Mouse (Mus musculus): ENCODE measurements around the gene Copz2.
A peak's percentile ranks its signal among the peaks of the same experiment; 100 is the strongest.
"Not testable (repeated sequence)": the region's sequence is repeated elsewhere in the genome, so short reads cannot be mapped to it uniquely, and the experiment has no call there.

Copz2 gene

GRCm38 (mm10) chr11:96849681-96850467 lies at the start of gene Copz2:
TSS of gene Copz2 (plus strand) at chr11:96849870.
- no peak for DNase-seq (ENCODE audit: low spot score in 2 of 2)

GRCm38 (mm10) chr11:96805606-96806005 lies 44.1 kb upstream of the Copz2 start:
- DNase-seq (ENCODE audit: low spot score in 2 of 2): no peak

- no peak for DNase-seq (ENCODE audit: low spot score in 2 of 2)
Observed at GRCm38 (mm10) chr11:96808066-96808465, 41.6 kb upstream of the Copz2 start.

- DNase-seq (ENCODE audit: low spot score in 2 of 2): no peak
Observed at GRCm38 (mm10) chr11:96809562-96810235, 40.0 kb upstream of the Copz2 start.

- DNase-seq (ENCODE audit: low spot score in 2 of 2): not testable (repeated sequence)
Observed at GRCm38 (mm10) chr11:96811188-96811587, 38.5 kb upstream of the Copz2 start.

GRCm38 (mm10) chr11:96813455-96813854 lies 36.2 kb upstream of the Copz2 start:
- no peak for DNase-seq (ENCODE audit: low spot score in 2 of 2)

- DNase-seq (ENCODE audit: low spot score in 2 of 2): no peak
Observed at GRCm38 (mm10) chr11:96813920-96814319, 35.8 kb upstream of the Copz2 start.

GRCm38 (mm10) chr11:96814443-96814842 lies 35.2 kb upstream of the Copz2 start:
- DNase-seq (ENCODE audit: low spot score in 2 of 2): no peak

- no peak for DNase-seq (ENCODE audit: low spot score in 2 of 2)
Observed at GRCm38 (mm10) chr11:96815895-96816294, 33.8 kb upstream of the Copz2 start.

GRCm38 (mm10) chr11:96816494-96816893 lies 33.2 kb upstream of the Copz2 start:
- no peak for DNase-seq (ENCODE audit: low spot score in 2 of 2)

GRCm38 (mm10) chr11:96816979-96817378 lies 32.7 kb upstream of the Copz2 start:
- no peak for DNase-seq (ENCODE audit: low spot score in 2 of 2)

GRCm38 (mm10) chr11:96818128-96818710 lies 31.5 kb upstream of the Copz2 start:
- no peak for DNase-seq (ENCODE audit: low spot score in 2 of 2)

- no peak for DNase-seq (ENCODE audit: low spot score in 2 of 2)
Observed at GRCm38 (mm10) chr11:96821956-96822355, 27.7 kb upstream of the Copz2 start.

- no peak for DNase-seq (ENCODE audit: low spot score in 2 of 2)
Observed at GRCm38 (mm10) chr11:96822675-96823470, 26.8 kb upstream of the Copz2 start.

GRCm38 (mm10) chr11:96823471-96823837 lies 26.2 kb upstream of the Copz2 start:
- DNase-seq (ENCODE audit: low spot score in 2 of 2): no peak

GRCm38 (mm10) chr11:96823880-96824782 lies 25.5 kb upstream of the Copz2 start:
- DNase-seq (ENCODE audit: low spot score in 2 of 2): peak; percentile 87 to 88

GRCm38 (mm10) chr11:96824783-96825495 lies 24.7 kb upstream of the Copz2 start:
- no peak for DNase-seq (ENCODE audit: low spot score in 2 of 2)

GRCm38 (mm10) chr11:96826481-96826880 lies 23.2 kb upstream of the Copz2 start:
- no peak for DNase-seq (ENCODE audit: low spot score in 2 of 2)

- DNase-seq (ENCODE audit: low spot score in 2 of 2): no peak
Observed at GRCm38 (mm10) chr11:96827062-96827581, 22.5 kb upstream of the Copz2 start.

GRCm38 (mm10) chr11:96827917-96828316 lies 21.8 kb upstream of the Copz2 start:
- no peak for DNase-seq (ENCODE audit: low spot score in 2 of 2)
